Mouse (Mus musculus) neural tube, embryonic 14.5 days (tissue): ENCODE results near the gene Gm49339. TPM values are rescaled to one million over a fixed set of nuclear protein-coding genes. Genes with fewer than 3 reads are reported as not detected.

Experiments used
- polyA plus RNA-seq: library from polyadenylated mRNA; unstranded; fragments of >200 nt; fragmentation: Nextera tagmentation; extraction: Ambion mirVana; gene quantifications from 2 replicates; pipeline ENCODE4 v1.2.1, GENCODE M21; 2014

Gm49339 gene
- polyA plus RNA-seq, 1 experiment from 2014 or later = not detected

Other genes starting within 250 kb of the Gm49339 start
- gene Lilr4b, start within 50 bp of the Gm49339 start, polyA plus RNA-seq = 0.18 TPM in 1 of 2 replicates, not detected in the other
- gene Lilrb4a, start 10.3 kb downstream of the Gm49339 start, polyA plus RNA-seq = 0.43 and 0.64 TPM in 2 replicates
- 0.46 and 1.3 TPM in 2 replicates for gene Fam162b, start 109.9 kb downstream of the Gm49339 start, polyA plus RNA-seq
- gene Gprc6a, start 150.8 kb downstream of the Gm49339 start, polyA plus RNA-seq = 0.12 TPM in 1 of 2 replicates, not detected in the other
- 0.73 TPM in 1 of 2 replicates, not detected in the other for gene Rfx6, start 197.1 kb downstream of the Gm49339 start, polyA plus RNA-seq